Mouse (Mus musculus): ENCODE measurements around the gene Lgals9.
"Not testable (repeated sequence)": the region's sequence is repeated elsewhere in the genome, so short reads cannot be mapped to it uniquely, and the experiment has no call there.

Gene Lgals9

GRCm38 (mm10) chr11:79007356-79007755 lies 22.6 kb upstream of the Lgals9 start:
- DNase-seq (ENCODE audit: low spot score in 2 of 2) = not testable (repeated sequence)

- no peak for DNase-seq (ENCODE audit: low spot score in 2 of 2)
Measured at GRCm38 (mm10) chr11:79006417-79006816, 21.7 kb upstream of the Lgals9 start.

GRCm38 (mm10) chr11:79005578-79006394 lies 21.0 kb upstream of the Lgals9 start:
- DNase-seq (ENCODE audit: low spot score in 2 of 2) = no peak

- no peak for DNase-seq (ENCODE audit: low spot score in 2 of 2)
Measured at GRCm38 (mm10) chr11:79003769-79004638, 19.3 kb upstream of the Lgals9 start.

- no peak for DNase-seq (ENCODE audit: low spot score in 2 of 2)
Measured at GRCm38 (mm10) chr11:79003053-79003768, 18.5 kb upstream of the Lgals9 start.

GRCm38 (mm10) chr11:79002551-79002951 lies 17.8 kb upstream of the Lgals9 start:
- DNase-seq (ENCODE audit: low spot score in 2 of 2) = peak in 1 of 2 experiments; percentile 24

- no peak for DNase-seq (ENCODE audit: low spot score in 2 of 2)
Measured at GRCm38 (mm10) chr11:79001871-79002270, 17.1 kb upstream of the Lgals9 start.

GRCm38 (mm10) chr11:78999118-78999517 lies 14.4 kb upstream of the Lgals9 start:
- DNase-seq (ENCODE audit: low spot score in 2 of 2) = no peak

GRCm38 (mm10) chr11:78990875-78991543 lies 6.3 kb upstream of the Lgals9 start:
- not testable (repeated sequence) for DNase-seq (ENCODE audit: low spot score in 2 of 2)

- DNase-seq (ENCODE audit: low spot score in 2 of 2) = no peak
Measured at GRCm38 (mm10) chr11:78990096-78990495, 5.3 kb upstream of the Lgals9 start.

GRCm38 (mm10) chr11:78989206-78989605 lies 4.5 kb upstream of the Lgals9 start:
- not testable (repeated sequence) for DNase-seq (ENCODE audit: low spot score in 2 of 2)

- no peak for DNase-seq (ENCODE audit: low spot score in 2 of 2)
Measured at GRCm38 (mm10) chr11:78986311-78987002, 1.7 kb upstream of the Lgals9 start.

- no peak for DNase-seq (ENCODE audit: low spot score in 2 of 2)
Measured at GRCm38 (mm10) chr11:78985505-78985904, 759 bp upstream of the Lgals9 start.

GRCm38 (mm10) chr11:78983539-78983938 lies 1.2 kb downstream of the Lgals9 start:
- no peak for DNase-seq (ENCODE audit: low spot score in 2 of 2)

GRCm38 (mm10) chr11:78982513-78983291 lies 2.0 kb downstream of the Lgals9 start:
- DNase-seq (ENCODE audit: low spot score in 2 of 2) = no peak

- DNase-seq (ENCODE audit: low spot score in 2 of 2) = no peak
Measured at GRCm38 (mm10) chr11:78982042-78982441, 2.7 kb downstream of the Lgals9 start.

GRCm38 (mm10) chr11:78980083-78980634 lies 4.6 kb downstream of the Lgals9 start:
- no peak for DNase-seq (ENCODE audit: low spot score in 2 of 2)

- peak in 1 of 2 experiments; percentile 11 for DNase-seq (ENCODE audit: low spot score in 2 of 2)
Measured at GRCm38 (mm10) chr11:78978176-78979019, 6.3 kb downstream of the Lgals9 start.

All from right cerebral cortex, adult 2 months (tissue).